Mouse (Mus musculus) liver, embryonic 14.5 days (tissue): ENCODE results near the gene Olfr548-ps1.

Source experiments
- CTCF ChIP-seq: IDR thresholded peaks from 2 replicates; pipeline ENCODE4 v1.5.1; 2016; ENCODE audit warnings: antibody characterized with exemption, low read depth, control low read depth
- EP300 ChIP-seq: IDR thresholded peaks from 2 replicates; pipeline ENCODE4 v1.6.1; 2016; ENCODE audit warnings: antibody characterized with exemption, low read depth

GRCm38 (mm10) chr7:102573174-102573830, 32.6 kb downstream of the Olfr548-ps1 start:
- TF ChIP-seq CTCF (no peak), EP300 (no peak)
